Mouse (Mus musculus): ENCODE results near the gene Upk3bl.

Gene Upk3bl

GRCm38 (mm10) chr5:136054301-136055077 lies at the start of gene Upk3bl:
Gene Upk3bl, plus strand, starts transcription at chr5:136054492.
- DNase-seq (ENCODE audit: low spot score) = no peak

GRCm38 (mm10) chr5:136004537-136004936 lies 49.8 kb upstream of the Upk3bl start:
- DNase-seq (ENCODE audit: low spot score) = no peak

- DNase-seq (ENCODE audit: low spot score) = peak; percentile 72
Measured at GRCm38 (mm10) chr5:136007745-136008144, 46.5 kb upstream of the Upk3bl start.

GRCm38 (mm10) chr5:136014877-136015276 lies 39.4 kb upstream of the Upk3bl start:
- DNase-seq (ENCODE audit: low spot score) = peak; percentile 46

- peak; percentile 75 for DNase-seq (ENCODE audit: low spot score)
Measured at GRCm38 (mm10) chr5:136015586-136015985, 38.7 kb upstream of the Upk3bl start.

GRCm38 (mm10) chr5:136016014-136016876 lies 38.0 kb upstream of the Upk3bl start:
- peak; percentile 88 for DNase-seq (ENCODE audit: low spot score)

- DNase-seq (ENCODE audit: low spot score) = no peak
Measured at GRCm38 (mm10) chr5:136017262-136017661, 37.0 kb upstream of the Upk3bl start.

- peak; percentile 76 for DNase-seq (ENCODE audit: low spot score)
Measured at GRCm38 (mm10) chr5:136018726-136019125, 35.6 kb upstream of the Upk3bl start.

GRCm38 (mm10) chr5:136019907-136020306 lies 34.4 kb upstream of the Upk3bl start:
- DNase-seq (ENCODE audit: low spot score) = peak; percentile 86

GRCm38 (mm10) chr5:136025712-136026111 lies 28.6 kb upstream of the Upk3bl start:
- peak; percentile 88 for DNase-seq (ENCODE audit: low spot score)

GRCm38 (mm10) chr5:136026859-136027258 lies 27.4 kb upstream of the Upk3bl start:
- DNase-seq (ENCODE audit: low spot score) = no peak

GRCm38 (mm10) chr5:136027612-136028311 lies 26.5 kb upstream of the Upk3bl start:
- no peak for DNase-seq (ENCODE audit: low spot score)

- DNase-seq (ENCODE audit: low spot score) = no peak
Measured at GRCm38 (mm10) chr5:136034868-136035267, 19.4 kb upstream of the Upk3bl start.

GRCm38 (mm10) chr5:136035285-136035684 lies 19.0 kb upstream of the Upk3bl start:
- DNase-seq (ENCODE audit: low spot score) = no peak

GRCm38 (mm10) chr5:136036667-136037066 lies 17.6 kb upstream of the Upk3bl start:
- no peak for DNase-seq (ENCODE audit: low spot score)

- DNase-seq (ENCODE audit: low spot score) = no peak
Measured at GRCm38 (mm10) chr5:136038258-136039214, 15.8 kb upstream of the Upk3bl start, which contains the start of gene Upk3b. Gene Upk3b, plus strand, starts transcription at chr5:136038496.

- no peak for DNase-seq (ENCODE audit: low spot score)
Measured at GRCm38 (mm10) chr5:136040210-136040609, 14.1 kb upstream of the Upk3bl start.

GRCm38 (mm10) chr5:136041260-136041659 lies 13.0 kb upstream of the Upk3bl start:
- DNase-seq (ENCODE audit: low spot score) = no peak

GRCm38 (mm10) chr5:136041666-136042065 lies 12.6 kb upstream of the Upk3bl start:
- DNase-seq (ENCODE audit: low spot score) = no peak

- no peak for DNase-seq (ENCODE audit: low spot score)
Measured at GRCm38 (mm10) chr5:136044865-136045264, 9.4 kb upstream of the Upk3bl start.

GRCm38 (mm10) chr5:136045408-136045807 lies 8.9 kb upstream of the Upk3bl start:
- DNase-seq (ENCODE audit: low spot score) = peak; percentile 30

Measured in adipocyte (in vitro differentiated cells).